Mouse (Mus musculus) heart, postnatal 0 days (tissue): ENCODE results near the gene Hic2.

Source experiments
- CTCF ChIP-seq: IDR thresholded peaks from 2 replicates; pipeline ENCODE4 v1.5.1; 2016; ENCODE audit warnings: antibody characterized with exemption, control low read depth, low read depth
- EP300 ChIP-seq: IDR thresholded peaks from 2 replicates; pipeline ENCODE4 v1.6.1; 2016; ENCODE audit warnings: antibody characterized with exemption, low read depth

GRCm38 (mm10) chr16:17266113-17266512, 32.7 kb downstream of the Hic2 start:
- TF ChIP-seq EP300 (no peak), CTCF (no peak)
